Mouse (Mus musculus): ENCODE measurements around the gene Cox14. TPM values are rescaled to one million over a fixed set of nuclear protein-coding genes. Genes with fewer than 3 reads are reported as not detected.

The Cox14 gene
- polyA plus RNA-seq, 1 experiment, result 397 TPM

- H3K4me3 ChIP-seq (ENCODE audit: low read depth, low read length), result no peak overlapping the region
- peaks cover 9% of the 10 kb centered on the region for H3K4me1 ChIP-seq (ENCODE audit: control insufficient read depth, insufficient read depth, insufficient read length, low read length)
- H3K27ac ChIP-seq (ENCODE audit: insufficient read depth, low read depth, low read length), result no peak overlapping the region
- H3K36me3 ChIP-seq (ENCODE audit: control insufficient read depth, insufficient read depth, low read length), result peaks cover 63% of the 10 kb centered on the region
- no peaks in the 10 kb centered on the region for H3K27me3 ChIP-seq (ENCODE audit: control insufficient read depth, insufficient read depth, low read length)
- TF ChIP-seq CTCF (IDR thresholded peaks at IDR 0.05; ENCODE audit: extremely low read depth, insufficient read length, insufficient replicate concordance, low read depth, low read length) (no peak), POLR2A (IDR thresholded peaks at IDR 0.05; ENCODE audit: low read depth, low read length) (no peak)
- WGBS, result 97% methylated on average over 13 of the region's 13 CpGs
Measured at GRCm38 (mm10) chr15:99708176-99708575, 17.2 kb upstream of the Cox14 start.

GRCm38 (mm10) chr15:99710221-99711190 lies 14.9 kb upstream of the Cox14 start:
- WGBS, result 89% methylated on average over 10 of the region's 10 CpGs
- Histone ChIP-seq H3K4me3 (ENCODE audit: low read depth, low read length) (no peak overlapping the region), H3K27me3 (ENCODE audit: control insufficient read depth, insufficient read depth, low read length) (no peaks in the 10 kb centered on the region), H3K27ac (ENCODE audit: insufficient read depth, low read depth, low read length) (no peak overlapping the region), H3K36me3 (ENCODE audit: control insufficient read depth, insufficient read depth, low read length) (peaks cover 68% of the 10 kb centered on the region), H3K4me1 (ENCODE audit: control insufficient read depth, insufficient read depth, insufficient read length, low read length) (peaks cover 4% of the 10 kb centered on the region)
- TF ChIP-seq POLR2A (IDR thresholded peaks at IDR 0.05; ENCODE audit: low read depth, low read length), result no peak
- TF ChIP-seq CTCF (IDR thresholded peaks at IDR 0.05; ENCODE audit: extremely low read depth, insufficient read length, insufficient replicate concordance, low read depth, low read length), result no peak

- no peaks in the 10 kb centered on the region for H3K27me3 ChIP-seq (ENCODE audit: control insufficient read depth, insufficient read depth, low read length)
- no peak for TF ChIP-seq POLR2A (IDR thresholded peaks at IDR 0.05; ENCODE audit: low read depth, low read length)
- no peak for TF ChIP-seq CTCF (IDR thresholded peaks at IDR 0.05; ENCODE audit: extremely low read depth, insufficient read length, insufficient replicate concordance, low read depth, low read length)
- 54% methylated on average over 3 of the region's 3 CpGs for WGBS
- H3K4me1 ChIP-seq (ENCODE audit: control insufficient read depth, insufficient read depth, insufficient read length, low read length), result peaks cover 14% of the 10 kb centered on the region
- H3K4me3 ChIP-seq (ENCODE audit: low read depth, low read length), result no peak overlapping the region
- peaks cover 60% of the 10 kb centered on the region for H3K36me3 ChIP-seq (ENCODE audit: control insufficient read depth, insufficient read depth, low read length)
- H3K27ac ChIP-seq (ENCODE audit: insufficient read depth, low read depth, low read length), result no peak overlapping the region
Measured at GRCm38 (mm10) chr15:99711491-99711890, 13.9 kb upstream of the Cox14 start.

GRCm38 (mm10) chr15:99712666-99713559 lies 12.5 kb upstream of the Cox14 start:
- H3K27me3 ChIP-seq (ENCODE audit: control insufficient read depth, insufficient read depth, low read length), result no peaks in the 10 kb centered on the region
- peaks cover 50% of the 10 kb centered on the region for H3K36me3 ChIP-seq (ENCODE audit: control insufficient read depth, insufficient read depth, low read length)
- H3K4me3 ChIP-seq (ENCODE audit: low read depth, low read length), result no peak overlapping the region
- no peak overlapping the region for H3K27ac ChIP-seq (ENCODE audit: insufficient read depth, low read depth, low read length)
- no peak for TF ChIP-seq POLR2A (IDR thresholded peaks at IDR 0.05; ENCODE audit: low read depth, low read length)
- no peak for TF ChIP-seq CTCF (IDR thresholded peaks at IDR 0.05; ENCODE audit: extremely low read depth, insufficient read length, insufficient replicate concordance, low read depth, low read length)
- peaks cover 18% of the 10 kb centered on the region for H3K4me1 ChIP-seq (ENCODE audit: control insufficient read depth, insufficient read depth, insufficient read length, low read length)
- 65% methylated on average over 13 of the region's 13 CpGs for WGBS

- WGBS, result 94% methylated on average over 3 of the region's 3 CpGs
- TF ChIP-seq CTCF (IDR thresholded peaks at IDR 0.05; ENCODE audit: extremely low read depth, insufficient read length, insufficient replicate concordance, low read depth, low read length) (no peak), POLR2A (IDR thresholded peaks at IDR 0.05; ENCODE audit: low read depth, low read length) (no peak)
- H3K36me3 ChIP-seq (ENCODE audit: control insufficient read depth, insufficient read depth, low read length), result peaks cover 48% of the 10 kb centered on the region
Measured at GRCm38 (mm10) chr15:99713569-99713968, 11.8 kb upstream of the Cox14 start.

GRCm38 (mm10) chr15:99714206-99714605 lies 11.2 kb upstream of the Cox14 start:
- peaks cover 42% of the 10 kb centered on the region for H3K36me3 ChIP-seq (ENCODE audit: control insufficient read depth, insufficient read depth, low read length)
- no peak overlapping the region for H3K4me3 ChIP-seq (ENCODE audit: low read depth, low read length)
- no peak for TF ChIP-seq CTCF (IDR thresholded peaks at IDR 0.05; ENCODE audit: extremely low read depth, insufficient read length, insufficient replicate concordance, low read depth, low read length)
- TF ChIP-seq POLR2A (IDR thresholded peaks at IDR 0.05; ENCODE audit: low read depth, low read length), result no peak
- H3K4me1 ChIP-seq (ENCODE audit: control insufficient read depth, insufficient read depth, insufficient read length, low read length), result peaks cover 23% of the 10 kb centered on the region
- H3K27me3 ChIP-seq (ENCODE audit: control insufficient read depth, insufficient read depth, low read length), result no peaks in the 10 kb centered on the region
- WGBS, result 75% methylated on average over 4 of the region's 4 CpGs
- H3K27ac ChIP-seq (ENCODE audit: insufficient read depth, low read depth, low read length), result no peak overlapping the region

More at GRCm38 (mm10) chr15:99713569-99713968, 11.8 kb upstream of the Cox14 start:
- Histone ChIP-seq H3K4me1 (ENCODE audit: control insufficient read depth, insufficient read depth, insufficient read length, low read length) (peaks cover 18% of the 10 kb centered on the region), H3K27ac (ENCODE audit: insufficient read depth, low read depth, low read length) (no peak overlapping the region), H3K27me3 (ENCODE audit: control insufficient read depth, insufficient read depth, low read length) (no peaks in the 10 kb centered on the region), H3K4me3 (ENCODE audit: low read depth, low read length) (no peak overlapping the region)

Data from small intestine, adult 2 months (tissue).